Mouse (Mus musculus) hindbrain, embryonic 10.5 days (tissue): ENCODE data around the gene Ggt1. TPM values are rescaled to one million over a fixed set of nuclear protein-coding genes. Genes with fewer than 3 reads are reported as not detected.
A peak's percentile ranks its signal among the peaks of the same experiment; 100 is the strongest.

Experiments used
- DNase-seq: peaks from one replicate; pipeline ENCODE4 v3.0.0-alpha.2; 2017; ENCODE audit warnings: low spot score
- H3K27ac ChIP-seq: fragments of 300-500 bp; sonication (generic); 2 replicates; pipeline ENCODE4 v1.5.1; 2016; ENCODE audit warnings: mild to moderate bottlenecking, moderate library complexity
- H3K27me3 ChIP-seq: fragments of 300-500 bp; sonication (generic); 2 replicates; pipeline ENCODE4 v1.6.1; 2016; ENCODE audit warnings: mild to moderate bottlenecking; ENCODE audit not compliant: poor library complexity, insufficient read depth, severe bottlenecking
- H3K36me3 ChIP-seq: fragments of 300-500 bp; sonication (generic); 2 replicates; pipeline ENCODE4 v1.6.1; 2016; ENCODE audit warnings: mild to moderate bottlenecking, moderate library complexity
- H3K4me1 ChIP-seq: fragments of 300-500 bp; sonication (generic); replicated peaks from 2 replicates; pipeline ENCODE4 v1.6.1; 2016; ENCODE audit warnings: mild to moderate bottlenecking
- H3K4me3 ChIP-seq: fragments of 300-500 bp; sonication (generic); 2 replicates; pipeline ENCODE4 v1.5.1; 2016; ENCODE audit warnings: mild to moderate bottlenecking, moderate library complexity
- H3K9me3 ChIP-seq: fragments of 300-500 bp; sonication (generic); 2 replicates; pipeline ENCODE4 v1.6.1; 2016; ENCODE audit warnings: mild to moderate bottlenecking, moderate library complexity
- WGBS: fragments of 180-500 bp; shearing (Covaris S2); methylation state at CpG from one replicate; pipeline ENCODE4 v1.1.7; 2016; 5-methylcytosine and 5-hydroxymethylcytosine counted together
- polyA plus RNA-seq: library from polyadenylated mRNA; unstranded; fragments of >200 nt; fragmentation: Nextera tagmentation; extraction: Ambion mirVana; gene quantifications from 2 replicates; pipeline ENCODE4 v1.2.1, GENCODE M21; 2016

Gene Ggt1
- polyA plus RNA-seq, 1 experiment from 2014 or later: 3.4 TPM

GRCm38 (mm10) chr10:75627490-75627889, 66.1 kb downstream of the Ggt1 start:
- Histone ChIP-seq H3K27me3 (no peaks in the 10 kb centered on the region), H3K36me3 (no peaks in the 10 kb centered on the region), H3K4me3 (no peak overlapping the region), H3K4me1 (no peaks in the 10 kb centered on the region), H3K9me3 (no peaks in the 10 kb centered on the region), H3K27ac (no peak overlapping the region)
- WGBS: 88% methylated on average over 3 of the region's 3 CpGs
- no peak for DNase-seq

- DNase-seq: no peak
Measured at GRCm38 (mm10) chr10:75632633-75633032, 71.2 kb downstream of the Ggt1 start.

DNA sequence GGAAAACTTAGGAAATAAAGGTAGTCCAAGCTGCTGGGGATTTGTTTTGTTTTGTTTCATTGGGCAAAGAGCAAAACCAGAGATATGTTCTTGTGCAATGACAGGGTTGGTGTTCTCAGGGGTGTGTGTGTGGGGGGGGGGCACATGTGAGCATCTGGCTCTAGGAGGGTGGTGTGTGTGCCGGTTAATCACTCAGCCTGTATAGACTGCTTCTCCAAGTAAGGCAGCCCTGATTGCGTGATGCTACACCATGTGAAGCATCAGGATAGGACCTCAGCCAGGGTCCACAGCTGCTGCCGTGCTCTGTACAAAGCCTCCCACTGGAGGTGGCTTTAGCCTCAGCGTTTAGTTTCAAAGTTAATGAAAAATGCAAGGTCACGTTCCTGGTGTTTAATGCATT, 71.6 kb downstream of the Ggt1 start:
- no peaks in the 10 kb centered on the region for H3K27me3 ChIP-seq
- 81% methylated on average over 5 of the region's 5 CpGs for WGBS
- H3K4me3 ChIP-seq: no peak overlapping the region
- no peak for DNase-seq
- H3K27ac ChIP-seq: no peak overlapping the region
- no peaks in the 10 kb centered on the region for H3K36me3 ChIP-seq
- peaks cover 7% of the 10 kb centered on the region; the same call in 1 of the 2 replicates for H3K4me1 ChIP-seq
- no peaks in the 10 kb centered on the region for H3K9me3 ChIP-seq

More at GRCm38 (mm10) chr10:75632633-75633032, 71.2 kb downstream of the Ggt1 start:
- Histone ChIP-seq H3K9me3 (no peaks in the 10 kb centered on the region), H3K27me3 (no peaks in the 10 kb centered on the region), H3K4me3 (no peak overlapping the region), H3K27ac (no peak overlapping the region), H3K4me1 (peaks cover 7% of the 10 kb centered on the region; the same call in 1 of the 2 replicates), H3K36me3 (no peaks in the 10 kb centered on the region)
- 53% methylated on average over 5 of the region's 5 CpGs for WGBS

DNA sequence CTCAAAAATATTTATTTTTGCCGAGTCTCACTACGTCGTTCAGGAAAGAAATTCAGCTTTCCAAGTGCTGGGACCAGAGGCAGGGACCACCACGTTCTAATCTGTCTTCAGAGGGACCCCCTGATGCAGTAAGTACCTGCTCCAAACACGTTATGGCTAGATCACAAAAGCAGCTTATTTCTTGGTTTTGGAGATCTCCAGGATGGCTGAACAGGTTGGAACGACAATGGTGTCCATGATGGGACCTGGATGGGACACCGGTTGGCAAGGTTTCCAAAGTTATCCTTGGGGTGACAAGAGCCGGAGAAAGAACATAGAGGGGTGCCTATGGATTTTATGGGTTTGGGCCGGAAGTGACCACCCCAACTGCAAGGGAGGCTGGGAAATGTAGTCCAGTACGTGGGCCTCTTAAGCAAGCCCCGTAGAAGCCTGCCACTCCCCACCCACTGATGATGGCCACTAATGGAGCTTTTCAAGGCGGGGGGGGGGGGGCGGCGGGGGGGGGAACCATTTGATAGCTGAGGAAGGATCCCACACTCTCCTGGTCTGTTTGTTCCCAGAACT, 72.3 kb downstream of the Ggt1 start:
- Histone ChIP-seq H3K27ac (no peak overlapping the region), H3K4me3 (no peak overlapping the region), H3K4me1 (peaks cover 13% of the 10 kb centered on the region; the same call in 1 of the 2 replicates), H3K9me3 (no peaks in the 10 kb centered on the region), H3K27me3 (no peaks in the 10 kb centered on the region), H3K36me3 (no peaks in the 10 kb centered on the region)
- 77% methylated on average over 14 of the region's 14 CpGs for WGBS
- no peak for DNase-seq

DNA sequence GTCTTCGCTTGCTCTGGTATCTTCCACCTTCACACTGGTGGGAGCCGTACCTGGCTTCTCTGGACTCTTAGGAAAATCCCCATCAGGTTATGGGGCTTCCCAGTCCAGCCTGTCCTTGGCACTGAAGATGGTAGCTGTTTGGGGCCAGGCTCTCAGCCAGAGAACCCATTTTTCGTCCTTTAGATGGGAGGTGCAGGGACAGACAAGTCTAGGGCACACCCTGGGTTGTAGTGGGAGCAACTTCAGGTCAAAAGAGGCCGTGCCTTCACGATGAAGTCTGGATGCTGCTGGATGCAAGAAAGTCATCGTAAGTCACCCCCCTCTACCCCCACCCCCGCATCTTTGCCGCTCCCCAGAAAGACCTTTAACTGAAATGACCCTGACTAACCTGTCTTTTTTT, 73.2 kb downstream of the Ggt1 start:
- Histone ChIP-seq H3K4me3 (no peak overlapping the region), H3K36me3 (no peaks in the 10 kb centered on the region), H3K27me3 (no peaks in the 10 kb centered on the region), H3K27ac (no peak overlapping the region), H3K4me1 (peaks cover 15% of the 10 kb centered on the region; the same call in 1 of the 2 replicates), H3K9me3 (no peaks in the 10 kb centered on the region)
- 89% methylated on average over 8 of the region's 8 CpGs for WGBS
- DNase-seq: no peak

DNA sequence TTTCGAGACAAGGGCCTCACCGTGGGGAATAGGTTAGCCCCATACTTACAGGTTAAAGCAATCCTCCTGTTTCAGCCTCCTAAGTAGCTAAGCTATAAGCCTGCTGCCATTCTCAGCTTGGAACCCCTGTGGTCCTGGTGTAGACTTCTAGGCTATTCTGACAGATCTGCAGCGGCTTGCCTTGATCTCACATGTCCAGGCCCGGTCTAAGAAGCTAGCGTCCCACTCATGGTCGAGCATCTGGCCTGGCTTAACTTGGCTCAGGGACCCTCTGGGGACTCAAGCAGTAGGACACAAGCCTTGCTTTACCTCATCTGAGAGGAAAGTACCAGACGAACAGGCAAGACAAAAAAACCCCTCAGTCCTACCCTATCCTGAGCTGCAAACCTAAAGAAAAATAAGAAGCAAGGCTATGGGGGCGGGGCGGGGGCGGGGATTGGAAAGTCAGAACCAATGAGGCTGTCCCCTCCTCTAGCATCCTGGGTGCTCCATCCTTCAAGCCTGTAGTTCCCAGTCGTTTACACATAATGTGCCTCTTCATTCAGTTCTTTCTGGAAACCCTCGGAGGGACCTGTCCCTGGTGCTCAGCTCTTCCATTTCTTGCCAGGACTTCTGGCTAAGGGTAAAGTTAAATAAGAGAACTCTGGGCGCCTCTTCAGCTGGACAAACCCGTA, 73.8 kb downstream of the Ggt1 start:
- no peaks in the 10 kb centered on the region for H3K36me3 ChIP-seq
- H3K27me3 ChIP-seq: no peaks in the 10 kb centered on the region
- peaks cover 15% of the 10 kb centered on the region; the same call in 1 of the 2 replicates for H3K4me1 ChIP-seq
- WGBS: 68% methylated on average over 14 of the region's 14 CpGs
- no peak for DNase-seq
- H3K4me3 ChIP-seq: no peak overlapping the region
- no peaks in the 10 kb centered on the region for H3K9me3 ChIP-seq
- H3K27ac ChIP-seq: no peak overlapping the region

- Histone ChIP-seq H3K4me3 (no peak overlapping the region), H3K27me3 (no peaks in the 10 kb centered on the region), H3K27ac (no peak overlapping the region), H3K36me3 (no peaks in the 10 kb centered on the region), H3K9me3 (no peaks in the 10 kb centered on the region), H3K4me1 (peaks cover 15% of the 10 kb centered on the region; the same call in 1 of the 2 replicates)
- DNase-seq: peak; percentile 85
- WGBS: 3% methylated on average over 9 of the region's 9 CpGs
Measured at GRCm38 (mm10) chr10:75635693-75636055, 74.3 kb downstream of the Ggt1 start.

Other genes with a start within 250 kb of the Ggt1 start
- 2.2 and 2.4 TPM in 2 replicates for gene Adora2a, start 244.7 kb upstream of the Ggt1 start, polyA plus RNA-seq
- gene Upb1, start 160.5 kb upstream of the Ggt1 start, polyA plus RNA-seq: 0.19 TPM in 1 of 2 replicates, not detected in the other
- gene Snrpd3, start 44.1 kb upstream of the Ggt1 start, polyA plus RNA-seq: 269 and 286 TPM in 2 replicates
- gene Gucd1, start 43.6 kb upstream of the Ggt1 start, polyA plus RNA-seq: 32.5 and 32.9 TPM in 2 replicates
- 2.8 and 6.6 TPM in 2 replicates for gene Lrrc75b, start 1.3 kb upstream of the Ggt1 start, polyA plus RNA-seq
- gene Ggt5, start 27.7 kb downstream of the Ggt1 start, polyA plus RNA-seq: 0.30 and 0.82 TPM in 2 replicates
- 2.0 and 3.0 TPM in 2 replicates for gene Susd2, start 82.4 kb downstream of the Ggt1 start, polyA plus RNA-seq
- gene Cabin1, start 202.7 kb downstream of the Ggt1 start, polyA plus RNA-seq: 36.8 and 38.4 TPM in 2 replicates
- gene Ddt, start 211.8 kb downstream of the Ggt1 start, polyA plus RNA-seq: 94.1 and 95.3 TPM in 2 replicates
- gene Gm20441, start 219.3 kb downstream of the Ggt1 start, polyA plus RNA-seq: not detected in 2 replicates
- gene Gstt3, start 219.8 kb downstream of the Ggt1 start, polyA plus RNA-seq: 1.4 and 1.9 TPM in 2 replicates
- gene Gstt1, start 237.0 kb downstream of the Ggt1 start, polyA plus RNA-seq: 3.8 and 4.1 TPM in 2 replicates